In the genomic region with DNA sequence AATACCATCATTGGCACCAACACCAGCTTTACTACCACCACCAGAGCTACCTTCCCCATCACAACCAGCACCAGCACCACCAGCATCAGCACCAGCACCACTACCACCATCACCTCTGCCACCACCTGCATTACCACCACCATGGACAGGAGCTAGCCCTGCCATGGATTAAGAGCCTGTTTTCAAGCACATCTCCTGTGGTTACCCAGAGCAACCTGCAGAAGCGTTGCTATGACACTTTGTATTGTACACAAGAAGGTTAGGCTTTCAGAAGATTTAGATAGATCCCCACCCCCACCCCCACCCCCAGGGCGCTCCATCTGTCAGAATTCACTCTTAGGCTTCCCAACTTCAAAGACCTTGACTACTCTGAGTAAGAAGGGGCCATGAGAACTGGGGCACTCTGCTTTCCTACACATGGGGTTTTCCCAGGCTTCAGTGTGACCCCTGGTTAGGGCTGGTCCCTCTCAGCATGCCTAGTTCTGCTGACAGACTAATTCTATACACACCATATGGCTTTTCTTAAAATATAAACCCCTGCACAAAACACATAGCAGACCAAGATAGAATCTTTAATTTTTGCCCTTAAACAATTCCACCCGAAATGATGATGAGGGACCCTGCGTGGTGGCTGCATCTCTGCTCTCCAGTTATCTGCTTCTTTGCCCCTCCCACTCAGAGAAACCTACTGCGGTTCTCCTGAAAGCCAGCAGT, we compare ENCODE assay signal across 15 mouse cellular contexts.
A peak's percentile ranks its signal among the peaks of the same experiment; 100 is the strongest.
DNase-seq lines count a peak whose midpoint lies in the region; ATAC-seq and TF ChIP-seq lines count a peak whose summit lies in the region.
"Had no signal": no experiment of that assay in that cellular context is flagged by ENCODE, and none has a peak within 500 bp of the region (broad histone marks: within the 10 kb centered on the region; RNA-seq: fewer than 3 reads in every experiment).

No protein-coding gene starts in this region.

- no peak for TF ChIP-seq CTCF in forebrain, postnatal 0 days (IDR thresholded peaks at IDR 0.05; ENCODE audit: low read depth)

- intact Hi-C loops in heart, postnatal 36 days (cut with DNase I) = no loop called here

- no peaks in the 10 kb centered on the region for H3K9me3 ChIP-seq in forebrain, postnatal 0 days (ENCODE audit: low read length)
- H3K9me3 ChIP-seq in forebrain, embryonic 11.5 days (ENCODE audit: control insufficient read depth, low read length) = no peaks in the 10 kb centered on the region
- H3K9me3 ChIP-seq in neural tube, embryonic 14.5 days (ENCODE audit: control insufficient read depth, low read length) = no peaks in the 10 kb centered on the region
- H3K9me3 ChIP-seq in neural tube, embryonic 15.5 days (replicated peaks) = no peaks in the 10 kb centered on the region
- H3K9me3 ChIP-seq in hindbrain, embryonic 16.5 days (ENCODE audit: control insufficient read depth, low read length) = no peaks in the 10 kb centered on the region
- no peaks in the 10 kb centered on the region for H3K9me3 ChIP-seq in stomach, embryonic 16.5 days (replicated peaks; ENCODE audit: control insufficient read depth, low read length)
- H3K9me3 ChIP-seq: heart, embryonic 12.5 days had no signal

- no peak overlapping the region for H3K4me3 ChIP-seq in forebrain, postnatal 0 days (ENCODE audit: low read depth, low read length)
- H3K4me3 ChIP-seq in forebrain, embryonic 11.5 days (ENCODE audit: low read depth, low read length) = no peak overlapping the region
- no peak overlapping the region for H3K4me3 ChIP-seq in neural tube, embryonic 14.5 days (ENCODE audit: low read depth, low read length)
- H3K4me3 ChIP-seq in neural tube, embryonic 15.5 days (replicated peaks) = no peak overlapping the region
- H3K4me3 ChIP-seq in hindbrain, embryonic 16.5 days (ENCODE audit: low read length) = no peak overlapping the region
- no peak overlapping the region for H3K4me3 ChIP-seq in stomach, embryonic 16.5 days (replicated peaks; ENCODE audit: low read length)
- H3K4me3 ChIP-seq: heart, embryonic 12.5 days; liver, embryonic 12.5 days had no signal

- no peak overlapping the region for H3K4me2 ChIP-seq in forebrain, postnatal 0 days (ENCODE audit: low read depth)
- no peak overlapping the region for H3K4me2 ChIP-seq in forebrain, embryonic 11.5 days (ENCODE audit: low read depth, low read length, severe bottlenecking)
- no peak overlapping the region for H3K4me2 ChIP-seq in neural tube, embryonic 14.5 days (ENCODE audit: low read depth, low read length)
- no peak overlapping the region for H3K4me2 ChIP-seq in neural tube, embryonic 15.5 days
- H3K4me2 ChIP-seq in hindbrain, embryonic 16.5 days (ENCODE audit: low read length) = no peak overlapping the region
- no peak overlapping the region for H3K4me2 ChIP-seq in stomach, embryonic 16.5 days (ENCODE audit: low read depth, low read length)
- H3K4me2 ChIP-seq: heart, embryonic 12.5 days; liver, embryonic 12.5 days had no signal

- 0 out of 2 replicates have a peak, but pooled peaks cover 5% of the 10 kb centered on the region for H3K4me1 ChIP-seq in forebrain, postnatal 0 days (ENCODE audit: insufficient read depth)
- H3K4me1 ChIP-seq in forebrain, embryonic 11.5 days (replicated peaks; ENCODE audit: control insufficient read depth, insufficient read depth, low read length) = 0 out of 2 replicates have a peak, but pooled peaks cover 3% of the 10 kb centered on the region
- H3K4me1 ChIP-seq in neural tube, embryonic 14.5 days (ENCODE audit: control insufficient read depth, insufficient read depth, low read length) = no peaks in the 10 kb centered on the region
- peaks cover 4% of the 10 kb centered on the region; the same call in 1 of the 2 replicates for H3K4me1 ChIP-seq in neural tube, embryonic 15.5 days
- peaks cover 5% of the 10 kb centered on the region; the same call in 1 of the 2 replicates for H3K4me1 ChIP-seq in hindbrain, embryonic 16.5 days (ENCODE audit: control insufficient read depth, insufficient read depth, low read depth, low read length)
- 0 out of 2 replicates have a peak, but pooled peaks cover 6% of the 10 kb centered on the region for H3K4me1 ChIP-seq in stomach, embryonic 16.5 days (ENCODE audit: control insufficient read depth, insufficient read depth, low read length)
- H3K4me1 ChIP-seq: heart, embryonic 12.5 days; liver, embryonic 12.5 days had no signal

- no peaks in the 10 kb centered on the region for H3K27me3 ChIP-seq in forebrain, postnatal 0 days (ENCODE audit: insufficient read depth, low read length)
- H3K27me3 ChIP-seq in forebrain, embryonic 11.5 days (ENCODE audit: control insufficient read depth, insufficient read depth, low read length) = no peaks in the 10 kb centered on the region
- no peaks in the 10 kb centered on the region for H3K27me3 ChIP-seq in neural tube, embryonic 14.5 days (ENCODE audit: control insufficient read depth, insufficient read depth, low read length)
- H3K27me3 ChIP-seq in neural tube, embryonic 15.5 days (replicated peaks) = no peaks in the 10 kb centered on the region
- no peaks in the 10 kb centered on the region for H3K27me3 ChIP-seq in hindbrain, embryonic 16.5 days (replicated peaks; ENCODE audit: control insufficient read depth, insufficient read depth, low read length)
- H3K27me3 ChIP-seq in stomach, embryonic 16.5 days (ENCODE audit: control insufficient read depth, insufficient read depth, low read length) = no peaks in the 10 kb centered on the region
- H3K27me3 ChIP-seq: heart, embryonic 12.5 days; liver, embryonic 12.5 days; Patski had no signal

- no peak overlapping the region for H3K27ac ChIP-seq in forebrain, postnatal 0 days (ENCODE audit: low read depth, low read length)
- no peak overlapping the region for H3K27ac ChIP-seq in forebrain, embryonic 11.5 days (ENCODE audit: low read depth, low read length)
- H3K27ac ChIP-seq in neural tube, embryonic 14.5 days (ENCODE audit: low read depth, low read length) = 0 out of 2 replicates have a peak overlapping the region, but pooled peaks have one; percentile 18
- H3K27ac ChIP-seq in neural tube, embryonic 15.5 days (replicated peaks) = no peak overlapping the region
- peak overlapping the region; percentile 39; the same call in 1 of the 2 replicates for H3K27ac ChIP-seq in hindbrain, embryonic 16.5 days (ENCODE audit: low read depth, low read length)
- H3K27ac ChIP-seq in stomach, embryonic 16.5 days (ENCODE audit: low read length) = peak overlapping the region; percentile 22
- H3K27ac ChIP-seq: liver, embryonic 12.5 days had no signal

- WGBS in forebrain, postnatal 0 days = 48% methylated on average over 5 of the region's 5 CpGs
- WGBS in forebrain, embryonic 11.5 days = 59% methylated on average over 5 of the region's 5 CpGs
- 50% methylated on average over 5 of the region's 5 CpGs for whole genome bisulfite sequencing in neural tube, embryonic 14.5 days
- 51% methylated on average over 5 of the region's 5 CpGs for WGBS in neural tube, embryonic 15.5 days
- 38% methylated on average over 5 of the region's 5 CpGs for WGBS in hindbrain, embryonic 16.5 days
- 27% methylated on average over 5 of the region's 5 CpGs for WGBS in stomach, embryonic 16.5 days

- ATAC-seq in forebrain, postnatal 0 days = peak; percentile 53
- no peak; the same call in 1 of the 2 replicates for ATAC-seq in forebrain, embryonic 11.5 days (replicated peaks; ENCODE audit: low FRiP score)
- no peak for ATAC-seq in neural tube, embryonic 14.5 days (ENCODE audit: low read depth)
- no peak for ATAC-seq in neural tube, embryonic 15.5 days (ENCODE audit: low FRiP score)
- ATAC-seq in hindbrain, embryonic 16.5 days = no peak
- peak; percentile 56 for ATAC-seq in stomach, embryonic 16.5 days (ENCODE audit: insufficient read depth, low FRiP score)
- ATAC-seq: forebrain, embryonic 14.5 days; liver, embryonic 12.5 days; Patski had no signal

- H3K9ac ChIP-seq in forebrain, postnatal 0 days = no peak overlapping the region
- H3K9ac ChIP-seq in forebrain, embryonic 11.5 days (ENCODE audit: low read length) = no peak overlapping the region
- no peak overlapping the region for H3K9ac ChIP-seq in neural tube, embryonic 14.5 days (replicated peaks; ENCODE audit: low read depth, low read length)
- H3K9ac ChIP-seq in neural tube, embryonic 15.5 days (replicated peaks) = no peak overlapping the region
- H3K9ac ChIP-seq in hindbrain, embryonic 16.5 days (ENCODE audit: low read depth, low read length) = no peak overlapping the region
- no peak overlapping the region for H3K9ac ChIP-seq in stomach, embryonic 16.5 days (ENCODE audit: low read length)
- H3K9ac ChIP-seq: heart, embryonic 12.5 days; liver, embryonic 12.5 days had no signal

- no peaks in the 10 kb centered on the region for H3K36me3 ChIP-seq in forebrain, postnatal 0 days (ENCODE audit: insufficient read depth)
- H3K36me3 ChIP-seq in forebrain, embryonic 11.5 days (ENCODE audit: control insufficient read depth, insufficient read depth, low read length) = no peaks in the 10 kb centered on the region
- no peaks in the 10 kb centered on the region for H3K36me3 ChIP-seq in neural tube, embryonic 14.5 days (ENCODE audit: control insufficient read depth, insufficient read depth, low read length)
- no peaks in the 10 kb centered on the region for H3K36me3 ChIP-seq in neural tube, embryonic 15.5 days
- H3K36me3 ChIP-seq in hindbrain, embryonic 16.5 days (ENCODE audit: control insufficient read depth, insufficient read depth, low read length) = no peaks in the 10 kb centered on the region
- H3K36me3 ChIP-seq in stomach, embryonic 16.5 days (ENCODE audit: control insufficient read depth, insufficient read depth, low read length) = no peaks in the 10 kb centered on the region
- H3K36me3 ChIP-seq: heart, embryonic 12.5 days; liver, embryonic 12.5 days had no signal

- no peak for DNase-seq in forebrain, postnatal 0 days
- no peak for DNase-seq in forebrain, embryonic 11.5 days (ENCODE audit: low spot score)
- DNase-seq in natural killer cell, adult 2 months (ENCODE audit: low spot score in 2 of 2) = no peak
- no peak for DNase-seq in heart, postnatal 36 days
- DNase-seq: cerebellum, adult 8-10 months; gastrocnemius, postnatal 14 days; thymus, postnatal 36 days had no signal

Comparison
In these comparisons a context has a peak if more than half of its experiments do, and no peak if none do; other contexts are left out.
1. ATAC-seq: peak in forebrain, postnatal 0 days (single experiment) and stomach, embryonic 16.5 days (single experiment); none in forebrain, embryonic 11.5 days (single experiment), neural tube, embryonic 14.5 days (single experiment), neural tube, embryonic 15.5 days (single experiment) and hindbrain, embryonic 16.5 days (single experiment).
2. H3K27ac ChIP-seq: peak in neural tube, embryonic 14.5 days (single experiment), hindbrain, embryonic 16.5 days (single experiment) and stomach, embryonic 16.5 days (single experiment); none in forebrain, postnatal 0 days (single experiment), forebrain, embryonic 11.5 days (single experiment) and neural tube, embryonic 15.5 days (single experiment).